Mouse (Mus musculus) kidney, adult 11 months (tissue): ENCODE measurements around the gene Kcng3.
A peak's percentile ranks its signal among the peaks of the same experiment; 100 is the strongest.

Experiments
- DNase-seq: peaks from one replicate; pipeline ENCODE4 v3.0.0; 2022

The Kcng3 gene

GRCm38 (mm10) chr17:83630787-83631678, 662 bp downstream of the Kcng3 start:
- peak; percentile 7 for DNase-seq

GRCm38 (mm10) chr17:83613907-83614306, 17.8 kb downstream of the Kcng3 start:
- DNase-seq: no peak

- DNase-seq: no peak
These were observed 22.2 kb downstream of the Kcng3 start for GRCm38 (mm10) chr17:83609532-83609931.

- DNase-seq: no peak
These were observed 30.7 kb downstream of the Kcng3 start for GRCm38 (mm10) chr17:83600976-83601375.

- no peak for DNase-seq
These were observed 35.7 kb downstream of the Kcng3 start for GRCm38 (mm10) chr17:83595966-83596365.

GRCm38 (mm10) chr17:83594526-83594925, 37.2 kb downstream of the Kcng3 start:
- DNase-seq: no peak

- DNase-seq: no peak
These were observed 38.3 kb downstream of the Kcng3 start for GRCm38 (mm10) chr17:83593396-83593795.

GRCm38 (mm10) chr17:83588663-83589341, 42.9 kb downstream of the Kcng3 start:
- DNase-seq: no peak

GRCm38 (mm10) chr17:83587731-83588130, 44.0 kb downstream of the Kcng3 start:
- DNase-seq: no peak

- no peak for DNase-seq
These were observed 49.1 kb downstream of the Kcng3 start for GRCm38 (mm10) chr17:83582585-83582984.

GRCm38 (mm10) chr17:83580734-83581133, 51.0 kb downstream of the Kcng3 start:
- DNase-seq: no peak

GRCm38 (mm10) chr17:83576810-83577371, 54.8 kb downstream of the Kcng3 start:
- no peak for DNase-seq

GRCm38 (mm10) chr17:83574615-83575014, 57.1 kb downstream of the Kcng3 start:
- no peak for DNase-seq

GRCm38 (mm10) chr17:83573128-83573527, 58.6 kb downstream of the Kcng3 start:
- DNase-seq: no peak

- DNase-seq: no peak
These were observed 59.3 kb downstream of the Kcng3 start for GRCm38 (mm10) chr17:83572366-83572765.

GRCm38 (mm10) chr17:83567375-83567774, 64.3 kb downstream of the Kcng3 start:
- no peak for DNase-seq

GRCm38 (mm10) chr17:83565506-83565905, 66.2 kb downstream of the Kcng3 start:
- DNase-seq: no peak

- no peak for DNase-seq
These were observed 67.4 kb downstream of the Kcng3 start for GRCm38 (mm10) chr17:83564119-83564820.

GRCm38 (mm10) chr17:83563703-83564111, 68.0 kb downstream of the Kcng3 start:
- DNase-seq: peak; percentile 41

- DNase-seq: no peak
These were observed 69.3 kb downstream of the Kcng3 start for GRCm38 (mm10) chr17:83562153-83563010.

- no peak for DNase-seq
These were observed 72.6 kb downstream of the Kcng3 start for GRCm38 (mm10) chr17:83559081-83559480.

- DNase-seq: no peak
These were observed 75.9 kb downstream of the Kcng3 start for GRCm38 (mm10) chr17:83555836-83556235.
